Mouse (Mus musculus) central nervous system, embryonic 11.5 days (tissue): Measurements from ENCODE around the gene Nectin1. TPM values are rescaled to one million over a fixed set of nuclear protein-coding genes. Genes with fewer than 3 reads are reported as not detected.

Experiments used
- polyA plus RNA-seq: library from polyadenylated mRNA; depleted of rRNA; stranded (reverse); fragments of >200 nt; gene quantifications from 2 replicates; pipeline ENCODE4 v1.2.3, GENCODE M21; 2012; rRNA removed

Gene Nectin1
- polyA plus RNA-seq, result 15.0 and 17.3 TPM in 2 replicates

GRCm38 (mm10) chr9:43743647-43744137, at the start of gene Nectin1:
Gene Nectin1 (plus strand): TSS chr9:43743984.

